Mouse (Mus musculus): ENCODE results near the gene Atp8b3. TPM values are rescaled to one million over a fixed set of nuclear protein-coding genes. Genes with fewer than 3 reads are reported as not detected.

The Atp8b3 gene
- polyA plus RNA-seq, 1 experiment from 2014 or later, result 0.28 TPM

- H3K4me2 ChIP-seq (ENCODE audit: low read depth, low read length), result no peak overlapping the region
- WGBS, result 88% methylated on average over 15 of the region's 15 CpGs
- peaks cover 6% of the 10 kb centered on the region for H3K36me3 ChIP-seq (replicated peaks; ENCODE audit: control insufficient read depth, insufficient read depth, low read depth, low read length)
- ATAC-seq (replicated peaks; ENCODE audit: insufficient number of reproducible peaks, low FRiP score, low TSS enrichment, low read depth) (no peak), DNase-seq (ENCODE audit: low spot score) (no peak)
- H3K9ac ChIP-seq (replicated peaks; ENCODE audit: low read length), result no peak overlapping the region
- no peaks in the 10 kb centered on the region for H3K4me1 ChIP-seq (ENCODE audit: control insufficient read depth, insufficient read depth, low read length)
- H3K4me3 ChIP-seq (ENCODE audit: low read depth, low read length), result no peak overlapping the region
- H3K27me3 ChIP-seq (ENCODE audit: control insufficient read depth, insufficient read depth, low read length), result no peaks in the 10 kb centered on the region
- no peaks in the 10 kb centered on the region for H3K9me3 ChIP-seq (replicated peaks; ENCODE audit: control insufficient read depth, low read length)
- H3K27ac ChIP-seq (replicated peaks; ENCODE audit: low read depth, low read length), result no peak overlapping the region
These were observed 8.6 kb upstream of the Atp8b3 start for GRCm38 (mm10) chr10:80547539-80547938.

- H3K9me3 ChIP-seq (replicated peaks; ENCODE audit: control insufficient read depth, low read length), result no peaks in the 10 kb centered on the region
- H3K4me3 ChIP-seq (ENCODE audit: low read depth, low read length), result no peak overlapping the region
- WGBS, result 95% methylated on average over 4 of the region's 4 CpGs
- no peaks in the 10 kb centered on the region for H3K4me1 ChIP-seq (ENCODE audit: control insufficient read depth, insufficient read depth, low read length)
- no peak overlapping the region for H3K9ac ChIP-seq (replicated peaks; ENCODE audit: low read length)
- H3K36me3 ChIP-seq (replicated peaks; ENCODE audit: control insufficient read depth, insufficient read depth, low read depth, low read length), result peaks cover 10% of the 10 kb centered on the region
- no peak overlapping the region for H3K27ac ChIP-seq (replicated peaks; ENCODE audit: low read depth, low read length)
- no peak overlapping the region for H3K4me2 ChIP-seq (ENCODE audit: low read depth, low read length)
- DNase-seq (ENCODE audit: low spot score), result no peak
- no peak for ATAC-seq (replicated peaks; ENCODE audit: insufficient number of reproducible peaks, low FRiP score, low TSS enrichment, low read depth)
- H3K27me3 ChIP-seq (ENCODE audit: control insufficient read depth, insufficient read depth, low read length), result no peaks in the 10 kb centered on the region
These were observed 8.0 kb upstream of the Atp8b3 start for GRCm38 (mm10) chr10:80546945-80547344.

GRCm38 (mm10) chr10:80545590-80545989, 6.7 kb upstream of the Atp8b3 start:
- Histone ChIP-seq H3K27ac (replicated peaks; ENCODE audit: low read depth, low read length) (no peak overlapping the region), H3K4me1 (ENCODE audit: control insufficient read depth, insufficient read depth, low read length) (no peaks in the 10 kb centered on the region), H3K4me2 (ENCODE audit: low read depth, low read length) (no peak overlapping the region), H3K4me3 (ENCODE audit: low read depth, low read length) (no peak overlapping the region), H3K27me3 (ENCODE audit: control insufficient read depth, insufficient read depth, low read length) (no peaks in the 10 kb centered on the region), H3K9me3 (replicated peaks; ENCODE audit: control insufficient read depth, low read length) (no peaks in the 10 kb centered on the region), H3K9ac (replicated peaks; ENCODE audit: low read length) (no peak overlapping the region), H3K36me3 (replicated peaks; ENCODE audit: control insufficient read depth, insufficient read depth, low read depth, low read length) (peaks cover 12% of the 10 kb centered on the region)
- DNase-seq (ENCODE audit: low spot score) (no peak), ATAC-seq (replicated peaks; ENCODE audit: insufficient number of reproducible peaks, low FRiP score, low TSS enrichment, low read depth) (no peak)
- WGBS, result 92% methylated on average over 8 of the region's 8 CpGs

- no peak overlapping the region for H3K4me3 ChIP-seq (ENCODE audit: low read depth, low read length)
- H3K4me2 ChIP-seq (ENCODE audit: low read depth, low read length), result no peak overlapping the region
- peaks cover 12% of the 10 kb centered on the region for H3K36me3 ChIP-seq (replicated peaks; ENCODE audit: control insufficient read depth, insufficient read depth, low read depth, low read length)
- no peak overlapping the region for H3K9ac ChIP-seq (replicated peaks; ENCODE audit: low read length)
- DNase-seq (ENCODE audit: low spot score) (no peak), ATAC-seq (replicated peaks; ENCODE audit: insufficient number of reproducible peaks, low FRiP score, low TSS enrichment, low read depth) (no peak)
- WGBS, result 93% methylated on average over 14 of the region's 14 CpGs
- H3K27ac ChIP-seq (replicated peaks; ENCODE audit: low read depth, low read length), result no peak overlapping the region
- no peaks in the 10 kb centered on the region for H3K4me1 ChIP-seq (ENCODE audit: control insufficient read depth, insufficient read depth, low read length)
- no peaks in the 10 kb centered on the region; the same call in 1 of the 2 replicates for H3K27me3 ChIP-seq (ENCODE audit: control insufficient read depth, insufficient read depth, low read length)
- H3K9me3 ChIP-seq (replicated peaks; ENCODE audit: control insufficient read depth, low read length), result no peaks in the 10 kb centered on the region
These were observed 4.9 kb upstream of the Atp8b3 start for GRCm38 (mm10) chr10:80543873-80544272.

GRCm38 (mm10) chr10:80539493-80539892, 569 bp upstream of the Atp8b3 start:
- no peak for ATAC-seq (replicated peaks; ENCODE audit: insufficient number of reproducible peaks, low FRiP score, low TSS enrichment, low read depth)
- H3K4me2 ChIP-seq (ENCODE audit: low read depth, low read length), result no peak overlapping the region
- 33% methylated on average over 5 of the region's 5 CpGs for WGBS
- H3K9me3 ChIP-seq (replicated peaks; ENCODE audit: control insufficient read depth, low read length), result no peaks in the 10 kb centered on the region
- H3K27me3 ChIP-seq (ENCODE audit: control insufficient read depth, insufficient read depth, low read length), result peaks cover 20% of the 10 kb centered on the region
- H3K9ac ChIP-seq (replicated peaks; ENCODE audit: low read length), result no peak overlapping the region
- H3K27ac ChIP-seq (replicated peaks; ENCODE audit: low read depth, low read length), result no peak overlapping the region
- H3K4me1 ChIP-seq (ENCODE audit: control insufficient read depth, insufficient read depth, low read length), result no peaks in the 10 kb centered on the region
- peaks cover 12% of the 10 kb centered on the region for H3K36me3 ChIP-seq (replicated peaks; ENCODE audit: control insufficient read depth, insufficient read depth, low read depth, low read length)
- no peak overlapping the region for H3K4me3 ChIP-seq (ENCODE audit: low read depth, low read length)
- no peak for DNase-seq (ENCODE audit: low spot score)

- Histone ChIP-seq H3K9ac (replicated peaks; ENCODE audit: low read length) (no peak overlapping the region), H3K4me3 (ENCODE audit: low read depth, low read length) (no peak overlapping the region), H3K9me3 (replicated peaks; ENCODE audit: control insufficient read depth, low read length) (no peaks in the 10 kb centered on the region), H3K4me1 (ENCODE audit: control insufficient read depth, insufficient read depth, low read length) (no peaks in the 10 kb centered on the region), H3K27me3 (ENCODE audit: control insufficient read depth, insufficient read depth, low read length) (peaks cover 20% of the 10 kb centered on the region), H3K4me2 (ENCODE audit: low read depth, low read length) (no peak overlapping the region), H3K27ac (replicated peaks; ENCODE audit: low read depth, low read length) (no peak overlapping the region), H3K36me3 (replicated peaks; ENCODE audit: control insufficient read depth, insufficient read depth, low read depth, low read length) (peaks cover 7% of the 10 kb centered on the region)
- DNase-seq (ENCODE audit: low spot score) (no peak), ATAC-seq (replicated peaks; ENCODE audit: insufficient number of reproducible peaks, low FRiP score, low TSS enrichment, low read depth) (no peak)
- 58% methylated on average over 5 of the region's 5 CpGs for WGBS
These were observed 744 bp downstream of the Atp8b3 start for GRCm38 (mm10) chr10:80538180-80538579.

GRCm38 (mm10) chr10:80535711-80536110, 3.2 kb downstream of the Atp8b3 start:
- Histone ChIP-seq H3K27me3 (ENCODE audit: control insufficient read depth, insufficient read depth, low read length) (peaks cover 20% of the 10 kb centered on the region), H3K4me3 (ENCODE audit: low read depth, low read length) (no peak overlapping the region), H3K27ac (replicated peaks; ENCODE audit: low read depth, low read length) (no peak overlapping the region), H3K36me3 (replicated peaks; ENCODE audit: control insufficient read depth, insufficient read depth, low read depth, low read length) (no peaks in the 10 kb centered on the region), H3K9me3 (replicated peaks; ENCODE audit: control insufficient read depth, low read length) (no peaks in the 10 kb centered on the region), H3K9ac (replicated peaks; ENCODE audit: low read length) (no peak overlapping the region), H3K4me2 (ENCODE audit: low read depth, low read length) (no peak overlapping the region), H3K4me1 (ENCODE audit: control insufficient read depth, insufficient read depth, low read length) (no peaks in the 10 kb centered on the region)
- DNase-seq (ENCODE audit: low spot score) (no peak), ATAC-seq (replicated peaks; ENCODE audit: insufficient number of reproducible peaks, low FRiP score, low TSS enrichment, low read depth) (no peak)
- WGBS, result 10% methylated on average over 13 of the region's 13 CpGs

- 12% methylated on average over 14 of the region's 14 CpGs for WGBS
- no peak overlapping the region for H3K4me3 ChIP-seq (ENCODE audit: low read depth, low read length)
- no peak overlapping the region for H3K4me2 ChIP-seq (ENCODE audit: low read depth, low read length)
- no peak overlapping the region for H3K9ac ChIP-seq (replicated peaks; ENCODE audit: low read length)
- no peak overlapping the region for H3K27ac ChIP-seq (replicated peaks; ENCODE audit: low read depth, low read length)
- no peaks in the 10 kb centered on the region for H3K9me3 ChIP-seq (replicated peaks; ENCODE audit: control insufficient read depth, low read length)
- H3K36me3 ChIP-seq (replicated peaks; ENCODE audit: control insufficient read depth, insufficient read depth, low read depth, low read length), result no peaks in the 10 kb centered on the region
- ATAC-seq (replicated peaks; ENCODE audit: insufficient number of reproducible peaks, low FRiP score, low TSS enrichment, low read depth), result no peak
- no peaks in the 10 kb centered on the region for H3K4me1 ChIP-seq (ENCODE audit: control insufficient read depth, insufficient read depth, low read length)
- peaks cover 20% of the 10 kb centered on the region for H3K27me3 ChIP-seq (ENCODE audit: control insufficient read depth, insufficient read depth, low read length)
- DNase-seq (ENCODE audit: low spot score), result no peak
These were observed 3.9 kb downstream of the Atp8b3 start for GRCm38 (mm10) chr10:80535071-80535470.
